Mouse (Mus musculus) kidney, adult 18-20 months (tissue): ENCODE results near the gene Sprr2k.
"Not testable (repeated sequence)": the region's sequence is repeated elsewhere in the genome, so short reads cannot be mapped to it uniquely, and the experiment has no call there.

Experiments
- DNase-seq: peaks from one replicate; pipeline ENCODE4 v3.0.0; 2021

The Sprr2k gene

DNA sequence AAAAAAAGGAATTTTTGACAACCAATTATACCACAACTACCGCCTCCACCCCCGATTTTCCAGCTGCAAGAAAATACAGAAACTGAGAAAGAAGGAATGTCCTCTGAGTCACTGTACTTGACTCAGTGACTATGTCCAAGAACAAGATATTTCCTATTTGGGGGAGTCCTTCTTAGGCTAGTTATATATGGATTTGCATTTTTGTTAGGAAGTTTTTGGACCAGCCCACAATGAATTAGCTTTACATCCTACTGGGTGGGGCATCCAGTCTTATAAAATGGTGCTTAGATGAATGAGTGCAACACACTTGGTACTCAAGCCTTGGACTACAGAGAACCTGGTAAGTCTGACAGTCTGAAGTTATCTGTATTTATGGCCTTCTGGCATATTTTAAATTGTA lies at the start of gene Sprr2k:
Sprr2k (plus strand) TSS at position 301 of the 400 bp plus-strand sequence.
- DNase-seq, result no peak

DNA sequence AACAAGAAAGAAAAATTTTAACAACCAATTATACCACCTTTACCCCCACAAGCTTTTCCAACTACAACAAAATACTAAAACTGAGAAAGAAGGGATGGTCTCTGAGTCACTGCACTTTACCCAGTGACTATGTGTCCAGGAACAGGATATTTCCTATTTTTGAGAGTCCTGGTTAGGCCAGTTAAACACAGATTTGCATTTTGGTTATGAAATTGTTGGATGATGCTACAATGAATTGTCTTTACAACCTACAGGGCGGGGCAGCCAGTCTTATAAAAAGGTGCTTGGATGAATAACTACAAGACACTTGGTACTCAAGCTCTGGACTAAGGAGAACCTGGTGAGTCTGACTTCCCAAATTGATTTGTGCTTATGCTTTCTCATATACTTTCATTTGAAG lies 47.0 kb upstream of the Sprr2k start, which contains the start of gene Sprr2h:
Sprr2h (plus strand) TSS at position 301 of the 400 bp plus-strand sequence.
- DNase-seq, result no peak

DNA sequence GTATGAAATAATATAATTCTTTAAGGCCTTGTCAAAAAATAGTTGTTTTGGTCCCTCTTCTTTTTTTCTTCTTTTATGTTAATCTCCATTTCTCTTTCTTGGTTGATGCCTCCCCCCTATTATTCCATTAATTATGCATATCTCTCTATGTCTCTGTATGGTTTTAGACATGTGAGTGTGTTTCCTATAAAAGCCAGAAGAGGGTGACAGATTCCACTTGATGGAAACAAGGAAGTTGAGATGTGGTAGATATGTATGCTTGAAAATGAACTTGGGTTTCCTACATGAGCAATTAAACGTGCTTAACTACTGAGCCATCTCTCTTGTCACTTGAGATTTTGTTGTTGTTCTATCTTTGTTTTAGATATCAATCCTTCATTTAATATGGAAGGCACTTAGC lies 38.1 kb upstream of the Sprr2k start:
- no peak for DNase-seq

DNA sequence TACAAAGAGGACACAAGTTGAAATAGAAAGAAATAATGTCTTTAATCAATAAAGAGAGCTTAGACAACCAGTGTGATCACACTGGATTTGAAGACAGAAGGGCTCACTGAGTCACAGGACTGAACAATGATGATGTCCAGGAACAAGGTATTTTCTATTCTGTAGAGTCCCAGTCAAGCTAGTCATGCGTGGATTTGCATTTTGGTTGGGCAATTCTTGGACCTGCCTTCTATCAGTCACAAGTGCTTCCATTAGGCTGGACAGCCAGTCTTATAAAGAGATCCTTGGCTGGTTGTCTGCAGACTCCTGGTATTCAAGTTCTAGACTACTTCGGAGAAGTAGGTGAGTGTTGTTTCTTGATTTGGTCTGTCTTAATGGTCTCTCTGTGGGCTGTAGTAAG lies 24.7 kb upstream of the Sprr2k start, which contains the start of gene Sprr2i:
Sprr2i (plus strand) TSS at position 301 of the 400 bp plus-strand sequence.
- DNase-seq, result no peak

GRCm38 (mm10) chr3:92417782-92418181 lies 14.6 kb upstream of the Sprr2k start, which contains the start of gene Sprr2j-ps:
TSS of gene Sprr2j-ps (plus strand) at chr3:92418082.
- no peak for DNase-seq

GRCm38 (mm10) chr3:92429323-92429722 lies 3.1 kb upstream of the Sprr2k start, which contains the start of gene Gm9774:
TSS of gene Gm9774 (minus strand) at chr3:92429423.
- DNase-seq, result no peak

GRCm38 (mm10) chr3:92438689-92439088 lies 6.3 kb downstream of the Sprr2k start, which contains the start of gene Sprr1b:
TSS of gene Sprr1b (minus strand) at chr3:92438789.
- DNase-seq, result no peak

DNA sequence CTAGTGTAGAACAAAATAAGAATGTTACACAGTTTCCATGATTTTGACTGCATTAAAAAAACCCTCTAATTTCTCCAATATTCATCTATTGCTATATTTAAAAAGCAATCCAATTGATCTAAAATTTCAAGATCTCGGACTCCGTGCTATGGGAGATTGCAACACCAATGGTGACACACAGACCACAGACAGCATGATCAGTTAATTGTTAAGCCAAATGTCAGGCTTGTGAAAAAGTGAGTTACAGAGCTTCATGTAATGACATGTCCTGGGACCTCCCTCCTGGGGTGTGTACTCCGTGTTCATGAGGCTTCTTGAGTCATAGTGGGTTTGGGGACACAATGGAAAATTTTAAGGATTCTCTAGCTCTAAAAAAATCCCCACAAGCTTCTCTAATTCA lies 7.8 kb downstream of the Sprr2k start:
- DNase-seq, result no peak

GRCm38 (mm10) chr3:92455151-92455550 lies 22.8 kb downstream of the Sprr2k start:
- no peak for DNase-seq

DNA sequence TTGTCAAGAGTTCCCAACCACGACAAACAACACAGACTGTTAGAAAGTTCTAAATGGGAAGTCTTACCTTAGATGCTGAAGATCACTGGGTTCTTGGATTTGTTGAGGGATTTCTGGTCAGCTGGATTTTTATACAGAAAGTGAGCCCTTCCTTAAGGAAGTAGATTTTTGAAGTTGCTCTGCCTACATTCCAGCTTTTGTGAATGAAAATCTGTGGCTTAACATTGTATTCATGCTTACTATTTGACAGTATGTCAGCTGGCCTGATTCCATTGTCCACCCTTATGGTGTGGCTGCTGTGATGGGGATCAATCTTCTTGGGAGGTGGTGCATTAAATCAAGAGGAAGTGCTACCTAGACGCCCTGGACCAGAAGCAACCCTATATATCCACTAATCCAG lies 26.2 kb downstream of the Sprr2k start, which contains the start of gene Sprr3:
Sprr3 (minus strand) TSS at position 101 of the 400 bp plus-strand sequence.
- no peak for DNase-seq

GRCm38 (mm10) chr3:92466576-92466975 lies 34.2 kb downstream of the Sprr2k start:
- DNase-seq, result no peak

DNA sequence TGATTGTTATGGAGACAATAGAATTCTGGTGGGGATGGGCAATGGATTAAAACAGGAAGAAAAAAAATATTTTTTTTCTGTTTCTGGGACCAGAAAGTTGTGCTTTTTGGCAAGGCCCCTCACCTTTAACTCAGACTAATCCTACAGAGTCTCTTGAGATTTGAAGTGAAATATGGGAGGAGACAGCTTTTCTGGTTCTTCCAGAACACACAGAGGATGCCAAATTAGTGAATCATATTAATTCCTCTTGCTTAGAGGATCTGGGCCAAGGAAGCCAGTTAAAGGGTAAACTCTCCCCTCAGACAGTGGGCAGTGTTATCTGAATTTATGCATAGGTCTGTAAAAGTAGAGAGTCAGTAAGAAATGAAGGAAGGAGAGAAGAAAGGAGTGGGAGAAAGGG lies 35.0 kb downstream of the Sprr2k start:
- DNase-seq, result no peak

DNA sequence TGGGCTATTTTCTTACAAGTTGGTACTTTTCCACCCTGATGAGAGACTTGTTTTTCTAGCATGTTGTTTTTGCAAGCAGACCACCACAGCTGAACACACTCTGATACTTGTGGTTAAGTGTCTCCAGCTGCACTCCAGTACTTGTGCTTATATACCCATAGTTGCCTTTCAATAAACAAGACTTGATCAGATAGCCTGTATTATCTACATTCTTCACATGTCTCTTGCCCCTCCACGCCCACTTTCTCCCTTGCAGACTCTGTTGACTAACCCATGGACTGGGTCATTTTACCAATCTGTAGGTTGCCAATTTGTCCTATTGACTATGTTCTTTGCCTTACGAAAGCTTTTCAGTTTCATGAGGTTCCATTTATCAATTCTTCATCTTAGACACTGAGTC lies 37.7 kb downstream of the Sprr2k start:
- no peak for DNase-seq

GRCm38 (mm10) chr3:92481249-92481648 lies 48.9 kb downstream of the Sprr2k start:
- DNase-seq, result not testable (repeated sequence)
